Mouse (Mus musculus): Measurements from ENCODE around the gene AU040320.

AU040320 gene

DNA sequence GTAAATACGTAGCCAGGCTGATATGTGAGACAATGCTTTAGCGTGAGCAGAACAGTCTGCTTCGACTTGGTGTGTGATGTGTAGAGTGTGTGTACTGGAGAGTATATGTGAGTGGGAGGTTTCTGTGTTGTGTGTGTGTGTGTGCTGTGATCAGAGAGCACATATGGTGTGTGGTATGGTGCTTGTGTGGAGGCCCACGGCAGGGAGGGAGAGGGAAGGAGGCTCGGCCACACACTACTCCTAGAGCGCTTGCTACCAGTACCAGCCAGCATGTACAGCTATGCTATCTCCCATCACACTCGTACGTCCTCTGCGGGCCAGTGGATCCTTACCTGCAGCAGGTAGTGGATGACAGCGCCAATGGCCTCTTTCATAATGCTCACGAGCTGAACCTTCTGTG is 3.8 kb upstream of the AU040320 start:
- in situ Hi-C loops (cut with MboI; ENCODE audit: low sequenced_read_pairs): no loop called here

DNA sequence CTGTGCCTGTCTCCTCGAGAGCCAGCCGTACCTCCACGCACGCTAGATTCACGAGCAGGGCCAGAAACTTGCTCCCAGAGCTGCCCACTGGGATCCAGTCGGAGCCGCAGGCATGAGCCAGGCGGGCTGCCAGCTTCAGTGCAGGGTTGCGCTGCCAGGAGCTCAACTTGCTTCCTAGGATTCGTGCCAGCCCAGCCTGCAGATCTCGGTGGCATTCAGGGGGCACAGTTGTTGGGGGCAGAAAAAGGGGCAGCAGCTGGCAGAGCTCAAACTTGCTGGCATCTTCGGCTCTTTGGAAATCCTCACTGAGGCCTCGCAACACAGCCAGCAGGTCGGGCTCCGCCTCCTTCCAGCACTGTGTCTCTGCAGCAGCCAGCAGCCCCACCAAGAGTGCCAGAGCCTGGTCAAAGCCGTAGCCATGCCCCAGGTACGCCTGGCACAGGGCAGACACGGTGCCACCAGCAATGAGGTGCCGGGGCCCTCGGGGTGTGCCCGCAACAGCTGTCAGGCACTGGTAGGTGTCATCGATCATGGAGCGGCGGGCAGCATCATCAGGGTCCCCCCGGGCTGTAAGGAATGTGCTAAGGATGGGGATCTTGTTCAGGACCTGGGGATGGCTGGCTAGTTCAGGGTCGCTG is 3.2 kb upstream of the AU040320 start:
- in situ Hi-C loops (cut with MboI; ENCODE audit: low sequenced_read_pairs): no loop called here

DNA sequence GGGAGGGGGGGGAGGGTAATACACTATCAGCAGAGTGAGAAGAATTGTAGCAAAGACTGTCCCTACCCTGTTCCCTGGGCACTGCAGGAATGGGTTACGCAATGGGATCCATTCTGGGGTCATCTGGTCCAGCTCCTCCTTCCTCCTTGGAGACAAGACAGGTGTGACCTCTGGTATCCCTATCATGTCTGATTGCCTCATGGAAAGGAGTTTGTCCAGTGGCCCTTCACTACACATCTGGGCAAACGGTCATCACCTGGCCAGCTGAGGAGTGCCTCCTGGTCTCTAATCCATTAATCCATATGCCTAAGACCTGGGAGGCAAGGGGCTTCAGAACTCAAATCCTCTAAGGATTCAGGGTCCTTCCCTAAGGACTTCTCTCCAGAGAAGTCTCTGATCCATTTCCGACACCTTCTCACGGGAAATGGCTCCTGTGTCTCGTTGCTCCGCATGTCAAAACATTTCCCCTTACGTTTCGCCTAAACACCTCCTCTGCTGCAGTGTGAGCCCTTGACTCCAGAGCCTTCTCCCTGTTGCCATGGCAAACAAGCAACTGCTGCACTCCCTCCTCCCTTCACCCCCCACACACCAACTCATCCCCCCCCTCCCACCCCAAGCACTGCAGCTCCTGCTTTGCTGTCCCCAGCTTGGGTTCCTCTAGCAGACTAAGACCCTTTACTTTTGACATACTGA is 2.3 kb upstream of the AU040320 start:
- in situ Hi-C loops (cut with MboI; ENCODE audit: low sequenced_read_pairs): no loop called here

DNA sequence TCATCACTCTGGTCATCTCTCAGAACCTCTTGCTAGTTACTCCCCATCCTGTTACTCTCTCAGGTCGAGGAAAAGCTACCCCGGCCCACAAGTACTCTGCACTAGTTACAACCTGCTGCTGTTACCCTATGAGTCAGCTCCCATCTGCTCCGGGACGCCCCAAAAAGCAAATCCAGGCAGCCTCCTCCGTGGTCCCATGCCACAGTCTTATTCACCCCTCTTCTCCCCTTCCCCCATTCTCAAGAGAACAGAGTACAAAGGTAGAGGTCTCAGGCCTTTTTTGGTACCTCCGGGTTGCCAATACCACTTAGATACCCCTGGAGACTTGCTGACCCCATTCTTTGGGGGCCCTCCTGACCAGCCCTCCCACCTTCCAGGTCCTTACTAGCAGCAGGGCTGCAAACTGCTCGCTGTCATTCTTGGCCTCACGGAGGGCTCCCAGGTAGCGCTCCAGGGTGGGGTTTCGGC is 1.8 kb upstream of the AU040320 start:
- in situ Hi-C loops (cut with MboI; ENCODE audit: low sequenced_read_pairs): no loop called here

DNA sequence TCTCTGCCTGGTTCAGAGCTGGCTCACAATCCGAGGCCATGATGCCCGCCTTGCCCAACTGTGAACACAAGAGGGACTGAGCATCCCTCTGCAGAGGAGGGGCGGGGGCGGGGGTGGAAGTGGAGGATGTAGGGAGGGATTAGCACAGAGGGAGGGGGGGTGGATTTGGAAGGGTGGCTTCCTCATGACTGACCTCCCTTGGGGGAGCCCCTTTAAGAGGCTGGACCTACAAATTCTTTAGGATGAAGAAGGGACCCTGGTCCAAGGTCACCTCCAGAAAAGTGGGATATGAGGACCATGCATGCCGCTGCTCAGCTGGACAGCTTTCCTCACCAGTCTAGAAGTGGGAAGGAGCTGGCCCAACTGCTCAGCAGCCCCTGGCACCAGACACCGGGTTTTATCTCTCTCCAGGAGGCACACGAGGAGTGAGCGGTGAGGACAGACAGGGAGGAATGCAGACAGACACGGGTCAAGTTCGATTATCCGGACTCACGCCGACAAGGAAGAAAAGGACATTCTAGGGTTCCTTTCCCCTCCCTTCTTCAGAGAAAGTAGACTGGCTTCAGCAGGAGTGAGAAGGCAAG is 1.2 kb upstream of the AU040320 start:
- in situ Hi-C loops (cut with MboI; ENCODE audit: low sequenced_read_pairs): no loop called here

DNA sequence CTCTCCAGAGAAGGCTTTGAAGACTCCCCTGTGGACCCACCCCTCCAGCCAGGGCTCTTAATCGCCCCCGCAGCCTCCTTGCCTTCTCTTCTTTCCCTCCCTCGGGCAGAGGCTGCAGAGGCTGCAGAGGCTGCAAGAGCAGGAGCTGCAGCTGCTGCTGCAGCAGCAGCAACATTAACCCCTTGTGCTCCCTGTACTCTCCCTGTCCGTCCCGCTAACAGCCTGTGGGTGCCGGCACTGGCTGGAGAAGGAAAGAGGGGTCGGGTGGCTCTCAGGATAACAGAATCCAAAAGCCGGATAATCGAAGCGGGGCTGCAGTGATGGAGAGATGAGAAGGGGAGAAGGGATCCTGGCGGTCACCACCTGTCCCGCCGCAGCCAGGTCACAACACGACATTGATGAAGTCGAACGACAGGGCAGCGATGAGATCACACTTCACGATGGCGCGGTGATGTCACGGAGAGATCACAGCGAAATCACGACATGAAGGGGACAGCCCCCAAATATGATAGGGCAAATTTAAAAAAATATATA is 669 bp upstream of the AU040320 start:
- in situ Hi-C loops (cut with MboI; ENCODE audit: low sequenced_read_pairs): no loop called here

DNA sequence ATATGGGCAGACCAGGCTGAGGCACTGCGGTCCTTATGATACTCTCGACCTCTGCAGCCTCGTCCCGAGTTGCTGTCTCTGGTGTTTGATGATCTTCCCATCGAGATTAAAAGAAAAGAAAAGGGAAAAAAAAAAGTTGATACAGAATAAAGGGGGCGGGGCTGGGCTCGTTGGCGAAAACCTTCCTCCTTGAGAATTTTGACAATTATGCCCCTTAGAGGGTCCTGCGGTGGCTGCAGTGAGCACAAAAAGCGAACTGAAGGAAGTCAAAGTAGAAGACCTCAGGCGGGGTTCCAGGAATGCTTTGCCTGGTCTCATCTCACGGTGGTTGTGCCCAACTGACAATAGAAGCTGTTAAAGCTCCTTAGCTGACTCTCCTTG is 877 bp downstream of the AU040320 start:
- in situ Hi-C loops (cut with MboI; ENCODE audit: low sequenced_read_pairs): no loop called here

DNA sequence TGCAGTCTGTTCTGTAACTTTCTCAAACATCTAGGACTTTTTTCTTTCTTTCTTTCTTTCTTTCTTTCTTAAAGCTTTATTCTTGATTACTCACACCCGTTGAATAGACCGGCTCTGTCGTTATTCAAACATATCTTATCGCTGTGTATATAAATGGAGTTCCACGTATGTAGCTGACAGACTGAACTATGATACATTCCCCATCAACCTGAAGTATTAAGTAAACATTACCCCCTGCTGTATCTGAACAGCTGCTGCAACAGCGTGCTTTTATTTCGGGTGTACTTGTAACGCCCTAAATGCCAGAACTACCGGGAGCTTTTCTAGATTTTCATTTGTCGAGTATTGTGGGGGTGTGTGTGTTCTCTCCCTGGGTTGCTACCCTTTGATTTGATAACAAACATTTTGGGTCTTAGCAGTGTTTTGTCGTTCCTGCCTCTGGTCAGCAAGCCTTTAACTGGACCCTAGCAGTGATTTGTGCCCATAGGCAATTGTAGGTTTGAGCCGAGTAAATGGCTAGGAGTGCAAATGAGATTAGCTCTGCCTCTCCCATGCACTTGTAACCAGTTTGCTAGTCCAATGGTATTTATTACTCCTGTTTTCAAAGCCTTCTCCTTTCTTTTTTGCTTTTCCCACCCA is 1.5 kb downstream of the AU040320 start:
- in situ Hi-C loops (cut with MboI; ENCODE audit: low sequenced_read_pairs): no loop called here

DNA sequence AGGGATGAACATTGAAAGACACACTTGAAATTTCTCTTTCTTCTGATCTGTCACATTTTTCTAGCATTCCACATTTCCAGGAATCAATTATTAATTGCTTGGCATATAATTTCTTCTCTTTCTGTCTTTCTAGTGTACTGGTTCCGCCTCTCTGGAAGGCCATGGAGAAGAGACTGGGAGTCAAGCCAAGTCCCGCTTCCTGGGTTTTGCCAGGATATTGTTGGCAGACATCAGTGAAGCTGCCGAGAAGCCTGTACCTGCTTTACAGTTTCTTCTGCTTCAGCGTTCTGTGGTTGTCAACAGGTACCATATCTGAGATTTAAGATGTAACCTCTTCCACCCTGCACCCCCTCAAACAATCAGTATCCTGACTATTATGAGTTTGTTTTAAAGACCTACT is 3.4 kb downstream of the AU040320 start:
- in situ Hi-C loops (cut with MboI; ENCODE audit: low sequenced_read_pairs): no loop called here

DNA sequence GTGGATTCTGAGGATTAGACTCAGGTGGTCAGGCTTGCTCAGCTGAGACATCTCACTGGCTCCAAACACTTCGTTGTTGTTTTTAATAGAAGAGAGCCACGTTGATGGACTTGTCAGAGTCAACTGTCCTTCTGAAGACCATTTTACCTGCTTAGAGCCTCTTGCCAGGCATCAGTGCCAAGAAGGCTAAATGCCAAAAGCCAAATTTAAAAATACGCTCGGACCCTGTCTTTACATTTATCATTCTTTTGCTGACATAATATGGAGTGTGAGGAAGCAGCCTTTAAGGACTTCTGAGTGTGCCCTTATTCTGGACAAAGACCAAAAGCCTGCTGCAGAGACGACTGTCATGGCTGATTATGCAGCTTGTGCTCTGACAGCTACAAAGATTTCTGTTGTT is 5.0 kb downstream of the AU040320 start:
- in situ Hi-C loops (cut with MboI; ENCODE audit: low sequenced_read_pairs): no loop called here

DNA sequence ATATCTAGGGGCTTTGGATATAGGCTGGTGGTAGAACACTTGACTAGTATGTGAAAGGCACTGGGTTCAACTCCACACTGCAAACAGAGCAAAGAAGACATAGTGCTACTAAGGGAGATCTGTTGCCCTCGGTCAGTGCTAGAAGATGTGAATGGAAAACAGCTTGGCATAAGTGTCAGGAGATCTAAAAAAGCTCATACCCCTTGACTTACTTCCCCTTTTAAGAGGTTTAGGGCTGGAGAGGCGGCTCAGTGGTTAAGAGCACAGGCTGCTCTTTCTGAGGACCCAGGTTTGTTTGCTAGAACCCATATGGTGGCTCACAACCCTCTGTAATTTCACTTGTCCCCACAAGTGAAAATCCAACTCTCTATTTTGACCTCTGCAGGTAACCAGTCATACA is 6.1 kb downstream of the AU040320 start:
- in situ Hi-C loops (cut with MboI; ENCODE audit: low sequenced_read_pairs): no loop called here

DNA sequence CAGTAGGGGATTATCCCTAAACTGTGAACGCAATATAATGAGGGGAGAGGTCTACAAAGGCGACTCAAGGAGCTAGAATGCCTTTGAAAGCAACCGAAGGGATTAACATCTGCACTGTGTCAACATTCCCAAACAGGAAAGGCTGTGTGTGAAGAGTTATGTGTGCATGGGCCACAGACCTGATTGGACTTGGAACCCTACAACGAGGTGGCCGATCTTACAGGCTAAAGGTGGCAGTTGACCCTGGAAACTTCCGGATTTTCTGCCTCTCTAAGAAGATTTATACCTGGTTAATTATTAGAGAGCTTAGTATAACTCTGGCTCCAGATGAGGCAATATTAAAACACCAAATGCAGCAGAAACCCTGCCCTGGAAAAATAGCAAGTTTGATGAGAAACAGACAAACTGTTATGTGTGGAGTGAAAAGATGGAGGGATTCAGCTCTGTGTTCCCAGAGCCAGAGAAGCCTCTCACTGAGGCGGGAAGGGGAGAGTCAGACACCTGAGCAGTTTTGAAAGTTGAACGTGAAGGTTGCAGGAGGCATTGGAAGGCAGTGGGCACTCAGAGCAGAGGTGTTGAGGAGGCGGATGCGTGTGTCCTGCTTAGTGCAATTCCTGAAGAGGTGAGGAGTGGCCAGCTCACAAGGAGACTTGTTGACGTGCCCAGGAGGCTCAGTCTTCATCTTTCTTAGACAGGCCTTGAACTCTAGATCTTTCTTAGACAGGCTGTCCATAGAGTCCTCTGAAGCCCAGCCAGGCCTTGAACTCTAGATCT is 9.4 kb downstream of the AU040320 start:
- in situ Hi-C loops (cut with MboI; ENCODE audit: low sequenced_read_pairs): no loop called here

DNA sequence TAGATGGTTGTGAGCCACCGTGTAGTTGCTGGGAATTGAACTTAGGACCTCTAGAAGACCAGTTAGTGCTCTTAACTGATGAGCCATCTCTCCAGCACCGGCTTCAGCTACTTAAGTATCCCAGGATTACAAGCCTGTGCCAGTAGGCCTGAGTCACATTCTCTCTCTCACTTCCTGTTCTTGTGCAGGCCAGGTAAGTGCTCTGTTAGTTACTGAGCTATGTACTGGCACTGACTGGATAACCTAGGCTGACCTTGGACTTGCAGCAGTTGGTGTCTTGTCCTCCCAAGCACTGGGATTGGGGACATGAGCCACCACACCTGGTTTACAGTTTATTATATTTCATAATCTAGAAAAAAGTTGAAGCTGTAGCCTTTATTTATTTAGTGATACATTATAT is 10.1 kb downstream of the AU040320 start:
- in situ Hi-C loops (cut with MboI; ENCODE audit: low sequenced_read_pairs): no loop called here

DNA sequence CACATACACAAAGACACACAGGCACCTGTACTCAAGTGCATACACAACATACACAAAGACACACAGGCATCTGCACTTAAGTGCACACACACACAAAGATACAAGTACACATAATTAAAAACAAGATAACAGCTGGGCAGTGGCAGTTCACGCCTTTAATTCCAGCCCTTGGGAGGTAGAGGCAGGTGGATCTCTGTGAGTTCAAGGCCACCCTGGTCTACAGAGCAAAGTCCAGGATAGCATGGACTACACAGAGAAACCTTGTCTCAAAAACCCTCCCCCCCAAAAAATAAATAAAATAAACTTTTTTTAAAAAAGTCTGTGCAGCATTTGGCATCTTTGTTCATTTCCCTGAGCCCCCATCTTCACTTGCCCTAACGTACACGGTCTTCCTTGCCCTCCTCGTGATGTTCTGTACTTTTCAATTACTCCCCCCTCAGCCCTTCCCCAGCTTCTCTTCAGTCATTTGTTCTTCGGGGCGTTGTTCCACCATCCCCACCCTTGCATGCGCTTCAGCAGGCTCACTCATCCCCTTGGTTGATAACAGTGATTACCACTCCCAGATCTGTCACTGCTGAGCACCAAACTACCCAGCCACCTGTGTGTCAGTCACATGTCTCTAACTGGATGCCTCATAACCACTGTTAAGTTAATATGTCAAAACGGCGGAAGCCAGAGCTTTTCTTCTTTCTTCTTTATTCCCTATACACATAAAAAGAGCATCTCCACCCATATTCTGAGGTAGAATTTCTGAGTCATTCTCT is 16.6 kb downstream of the AU040320 start:
- in situ Hi-C loops (cut with MboI; ENCODE audit: low sequenced_read_pairs): no loop called here

DNA sequence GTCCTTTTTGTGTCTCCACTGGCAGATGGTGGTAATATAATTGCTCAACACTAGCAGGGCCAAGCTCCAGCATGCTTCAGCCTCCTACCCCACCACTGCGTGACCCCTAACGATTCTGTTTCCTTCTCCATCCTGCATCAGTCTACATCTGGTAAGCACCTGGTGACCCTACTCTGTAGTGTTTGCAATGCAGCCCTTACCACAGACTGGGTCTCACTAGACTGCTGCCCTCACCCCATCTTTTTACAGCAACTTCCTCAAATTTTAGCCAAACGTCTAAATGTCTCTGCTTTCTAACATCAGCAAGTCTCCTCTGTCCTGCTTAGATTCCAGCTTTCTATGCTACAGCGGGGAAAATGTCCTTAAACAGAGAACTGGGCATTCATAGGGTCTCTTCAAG is 17.5 kb downstream of the AU040320 start:
- in situ Hi-C loops (cut with MboI; ENCODE audit: low sequenced_read_pairs): no loop called here

DNA sequence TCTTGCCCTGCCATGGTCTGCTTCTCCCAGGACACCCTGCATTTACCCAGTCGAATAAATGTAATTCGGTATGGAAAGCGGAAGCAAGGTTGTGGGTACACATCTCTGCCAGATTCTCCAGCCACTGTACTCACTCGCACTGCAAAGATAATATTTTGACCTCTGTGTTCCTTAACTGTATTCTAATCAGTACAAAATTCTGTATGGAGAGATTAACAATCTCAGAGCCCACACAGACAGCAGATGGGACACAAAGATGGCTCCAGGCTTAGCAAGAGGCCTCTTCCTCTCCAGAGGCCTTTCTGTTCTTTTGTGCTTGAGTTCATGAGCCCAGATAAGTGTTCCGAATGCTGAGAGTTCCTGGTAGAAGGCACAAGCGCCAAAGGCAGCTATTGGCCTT is 20.5 kb downstream of the AU040320 start:
- in situ Hi-C loops (cut with MboI; ENCODE audit: low sequenced_read_pairs): no loop called here

DNA sequence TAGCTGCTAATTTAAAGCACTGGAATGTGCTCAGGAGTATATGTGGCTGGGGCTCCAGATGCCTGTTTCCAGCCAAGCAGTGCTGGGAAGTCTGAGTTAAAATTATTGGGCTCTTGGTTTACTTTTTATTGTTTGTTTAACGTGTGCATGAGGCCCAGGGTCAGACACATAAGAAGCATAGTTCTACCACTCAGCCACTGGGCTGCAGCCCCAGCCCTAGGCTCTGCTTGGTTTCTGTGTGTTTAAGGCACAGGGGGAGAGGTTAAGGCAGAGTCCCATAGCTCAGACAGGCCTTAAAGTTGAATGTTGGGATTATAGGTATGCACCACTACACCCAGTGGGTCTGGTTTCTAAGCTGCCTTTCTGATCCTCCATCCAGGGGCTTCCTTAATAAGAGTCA is 21.8 kb downstream of the AU040320 start:
- in situ Hi-C loops (cut with MboI; ENCODE audit: low sequenced_read_pairs): no loop called here

DNA sequence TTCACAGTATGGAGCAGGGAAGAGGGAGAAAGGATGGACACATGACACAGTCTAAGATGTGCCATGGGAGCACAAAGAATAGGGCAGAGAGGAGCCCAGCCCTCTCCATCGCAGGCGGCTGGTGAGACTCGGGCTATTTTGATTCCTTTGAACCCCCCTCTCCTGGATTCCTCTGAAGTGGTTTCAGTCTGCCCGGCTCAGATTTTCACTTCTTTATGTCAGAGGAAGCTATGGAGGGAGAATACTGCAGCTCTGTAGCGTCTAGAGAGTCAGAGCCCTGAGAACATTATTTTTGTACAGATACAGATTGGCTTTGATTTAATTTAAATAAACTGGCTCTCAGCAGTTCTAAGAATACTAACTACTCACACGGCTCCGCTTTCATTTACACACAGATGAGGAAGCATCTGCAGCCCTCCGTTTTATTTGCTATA is 25.8 kb downstream of the AU040320 start:
- in situ Hi-C loops (cut with MboI; ENCODE audit: low sequenced_read_pairs): no loop called here

DNA sequence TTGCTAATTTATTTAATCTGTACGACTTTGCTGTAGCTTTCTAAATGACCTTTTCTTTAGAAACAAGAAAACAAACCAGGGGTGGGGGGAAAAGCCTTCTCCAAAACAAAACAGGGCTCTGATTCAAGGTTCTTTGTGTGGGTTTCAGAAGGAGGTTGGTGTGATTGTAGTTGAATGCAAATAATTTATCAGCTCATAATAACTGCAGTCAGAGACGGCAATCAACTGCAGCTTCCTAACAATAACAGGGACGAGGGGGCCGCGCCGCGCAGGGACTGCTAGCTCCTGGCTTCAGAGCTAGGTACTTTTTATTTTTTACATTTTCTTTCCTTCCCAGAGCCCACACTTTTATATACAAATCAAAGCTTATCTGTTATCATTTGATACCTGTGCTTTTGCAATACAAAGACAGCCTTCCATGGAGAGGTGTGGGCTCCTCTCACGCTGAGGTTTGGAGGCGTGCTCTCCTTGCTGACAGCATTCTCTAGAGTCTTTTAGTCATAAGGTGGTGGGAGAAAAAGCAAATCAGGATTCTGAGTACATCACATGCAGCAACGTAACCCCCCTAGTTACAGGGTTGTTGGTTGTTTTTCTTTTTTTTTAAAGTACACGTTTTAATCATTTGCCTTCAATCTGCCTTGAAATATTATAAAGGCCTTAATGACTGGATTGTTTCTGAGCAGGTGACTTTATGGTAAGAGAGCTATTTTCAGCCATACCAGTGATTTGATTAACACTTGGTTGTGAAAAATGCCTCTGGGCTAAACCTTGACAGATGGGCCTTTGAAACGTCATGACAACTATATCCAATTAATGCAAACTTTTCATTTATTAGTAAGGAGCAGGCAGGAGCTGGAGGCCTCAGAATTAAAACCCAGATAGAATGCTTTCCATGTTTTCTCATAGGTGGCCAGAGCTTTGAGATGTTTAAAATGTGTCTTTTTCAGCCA is 26.8 kb downstream of the AU040320 start:
- in situ Hi-C loops (cut with MboI; ENCODE audit: low sequenced_read_pairs): no loop called here
